Mouse (Mus musculus) hindbrain, postnatal 0 days (tissue): ENCODE measurements at regions not wholly inside any gene's neighbourhood (a gene's known extent, or its start where the extent isn't known, plus 50 kb on each side); places are given as distances from the start of the nearest gene placed in this dataset.
A peak's percentile ranks its signal among the peaks of the same experiment; 100 is the strongest.

ENCODE experiments used
- ATAC-seq: fragments of 200-750 bp; cut with Nextera tagmentation; 2 replicates; pipeline ENCODE4 v1.8.0; 2017; ENCODE audit warnings: mild to moderate bottlenecking, moderate TSS enrichment, moderate library complexity
- DNase-seq: peaks from one replicate; pipeline ENCODE4 v3.0.0-alpha.2; 2015; ENCODE audit warnings: low spot score
- H3K27ac ChIP-seq: fragments of 300-500 bp; sonication (generic); 2 replicates; pipeline ENCODE4 v1.5.1; 2014; ENCODE audit warnings: mild to moderate bottlenecking
- H3K27me3 ChIP-seq: fragments of 300-500 bp; sonication (generic); 2 replicates; pipeline ENCODE4 v1.6.1; 2014; ENCODE audit warnings: low read length, mixed read lengths; ENCODE audit not compliant: insufficient read depth
- H3K36me3 ChIP-seq: fragments of 300-500 bp; sonication (generic); 2 replicates; pipeline ENCODE4 v1.6.1; 2014; ENCODE audit warnings: low read length, mixed read lengths; ENCODE audit not compliant: insufficient read depth
- H3K4me1 ChIP-seq: fragments of 300-500 bp; sonication (generic); 2 replicates; pipeline ENCODE4 v1.6.1; 2014; ENCODE audit warnings: antibody characterized with exemption, low read length, mixed read lengths; ENCODE audit not compliant: insufficient read depth
- H3K4me2 ChIP-seq: fragments of 300-500 bp; sonication (generic); 2 replicates; pipeline ENCODE4 v1.6.1; 2014; ENCODE audit warnings: low read depth, mild to moderate bottlenecking, low read length, moderate library complexity, mixed read lengths
- H3K4me3 ChIP-seq: fragments of 300-500 bp; sonication (generic); 2 replicates; pipeline ENCODE4 v1.5.1; 2014; ENCODE audit warnings: low read length
- H3K9ac ChIP-seq: fragments of 300-500 bp; sonication (generic); replicated peaks from 2 replicates; pipeline ENCODE4 v1.6.1; 2014; ENCODE audit warnings: mild to moderate bottlenecking, low read length, moderate library complexity, mixed read lengths
- H3K9me3 ChIP-seq: fragments of 300-500 bp; sonication (generic); 2 replicates; pipeline ENCODE4 v1.6.1; 2016; ENCODE audit warnings: low read length, mixed read lengths
- CTCF ChIP-seq: IDR thresholded peaks from 2 replicates; pipeline ENCODE4 v1.5.1; 2016; ENCODE audit warnings: antibody characterized with exemption, control low read depth, low read depth
- WGBS: fragments of 180-500 bp; shearing (Covaris S2); extraction: QIAGEN DNeasy Blood & Tissue Kit; methylation state at CpG from one replicate; pipeline ENCODE4 v1.1.7; 2014; 5-methylcytosine and 5-hydroxymethylcytosine counted together

GRCm38 (mm10) chr4:29463329-29463728 lies 650.4 kb downstream of the Epha7 start:
- Histone ChIP-seq H3K27ac (no peak overlapping the region), H3K9me3 (no peaks in the 10 kb centered on the region), H3K9ac (no peak overlapping the region), H3K4me1 (no peaks in the 10 kb centered on the region), H3K4me3 (no peak overlapping the region), H3K36me3 (no peaks in the 10 kb centered on the region), H3K27me3 (no peaks in the 10 kb centered on the region), H3K4me2 (no peak overlapping the region)
- 83% methylated on average over 5 of the region's 5 CpGs for WGBS
- no peak for TF ChIP-seq CTCF
- no peak for ATAC-seq
- DNase-seq: no peak

- no peaks in the 10 kb centered on the region for H3K9me3 ChIP-seq
- DNase-seq (peak; percentile 52), ATAC-seq (no peak)
- 60% methylated on average over 2 of the region's 2 CpGs for WGBS
- H3K9ac ChIP-seq: no peak overlapping the region
- no peak overlapping the region for H3K4me2 ChIP-seq
- no peak overlapping the region for H3K27ac ChIP-seq
- peak; percentile 36 for TF ChIP-seq CTCF
- H3K27me3 ChIP-seq: no peaks in the 10 kb centered on the region
- no peak overlapping the region for H3K4me3 ChIP-seq
- H3K4me1 ChIP-seq: no peaks in the 10 kb centered on the region
- H3K36me3 ChIP-seq: no peaks in the 10 kb centered on the region
Observed at GRCm38 (mm10) chr4:29466315-29466714, 653.4 kb downstream of the Epha7 start.

GRCm38 (mm10) chr4:29480384-29481092 lies 667.6 kb downstream of the Epha7 start:
- Histone ChIP-seq H3K36me3 (no peaks in the 10 kb centered on the region), H3K4me2 (no peak overlapping the region), H3K4me1 (no peaks in the 10 kb centered on the region), H3K9ac (no peak overlapping the region), H3K27ac (no peak overlapping the region), H3K27me3 (no peaks in the 10 kb centered on the region), H3K4me3 (no peak overlapping the region), H3K9me3 (no peaks in the 10 kb centered on the region)
- DNase-seq (no peak), ATAC-seq (no peak)
- no peak for TF ChIP-seq CTCF
- WGBS: 65% methylated on average over 2 of the region's 2 CpGs

- DNase-seq (no peak), ATAC-seq (no peak)
- H3K36me3 ChIP-seq: no peaks in the 10 kb centered on the region
- H3K27me3 ChIP-seq: no peaks in the 10 kb centered on the region
- H3K4me1 ChIP-seq: no peaks in the 10 kb centered on the region
- no peaks in the 10 kb centered on the region for H3K9me3 ChIP-seq
- no peak overlapping the region for H3K4me3 ChIP-seq
- no peak for TF ChIP-seq CTCF
- H3K4me2 ChIP-seq: no peak overlapping the region
- H3K27ac ChIP-seq: no peak overlapping the region
- 47% methylated on average over 1 of the region's 1 CpGs for WGBS
- H3K9ac ChIP-seq: no peak overlapping the region
Observed at GRCm38 (mm10) chr4:29481093-29481715, 668.3 kb downstream of the Epha7 start.

- Histone ChIP-seq H3K27ac (no peak overlapping the region), H3K4me1 (no peaks in the 10 kb centered on the region), H3K9ac (no peak overlapping the region), H3K4me2 (no peak overlapping the region), H3K4me3 (no peak overlapping the region), H3K36me3 (no peaks in the 10 kb centered on the region), H3K9me3 (no peaks in the 10 kb centered on the region), H3K27me3 (no peaks in the 10 kb centered on the region)
- ATAC-seq: peak; percentile 24; the same call in 1 of the 2 replicates
- TF ChIP-seq CTCF: no peak
- peak; percentile 39 for DNase-seq
- WGBS: 77% methylated on average over 2 of the region's 2 CpGs
Observed at GRCm38 (mm10) chr4:29482407-29482806, 669.5 kb downstream of the Epha7 start.

GRCm38 (mm10) chr4:29500844-29501243 lies 687.9 kb downstream of the Epha7 start:
- TF ChIP-seq CTCF: no peak
- Histone ChIP-seq H3K4me1 (no peaks in the 10 kb centered on the region), H3K4me3 (no peak overlapping the region), H3K36me3 (no peaks in the 10 kb centered on the region), H3K4me2 (no peak overlapping the region), H3K27ac (no peak overlapping the region), H3K9me3 (no peaks in the 10 kb centered on the region), H3K9ac (no peak overlapping the region), H3K27me3 (no peaks in the 10 kb centered on the region)
- WGBS: 89% methylated on average over 1 of the region's 1 CpGs
- DNase-seq: no peak
- ATAC-seq: no peak

- ATAC-seq: no peak
- H3K4me2 ChIP-seq: no peak overlapping the region
- DNase-seq: peak; percentile 2
- H3K36me3 ChIP-seq: no peaks in the 10 kb centered on the region
- 54% methylated on average over 4 of the region's 4 CpGs for WGBS
- no peaks in the 10 kb centered on the region for H3K4me1 ChIP-seq
- no peaks in the 10 kb centered on the region for H3K27me3 ChIP-seq
- TF ChIP-seq CTCF: peak; percentile 37; the same call in 1 of the 2 replicates
- no peak overlapping the region for H3K9ac ChIP-seq
- no peak overlapping the region for H3K4me3 ChIP-seq
- H3K27ac ChIP-seq: no peak overlapping the region
- H3K9me3 ChIP-seq: no peaks in the 10 kb centered on the region
Observed at GRCm38 (mm10) chr4:29525051-29525450, 712.1 kb downstream of the Epha7 start.
